Mouse (Mus musculus) regulatory T cell (primary cell): Measurements from ENCODE around the gene Col27a1.
"Not testable (repeated sequence)": the region's sequence is repeated elsewhere in the genome, so short reads cannot be mapped to it uniquely, and the experiment has no call there.

Source experiments
- in situ Hi-C: fragments of 300-600 bp; cut with MboI, MseI; formaldehyde crosslinking; loops from one replicate; pipeline ENCODE4 v1.15.1; 2025; ENCODE audit warnings: high pct_unique_total_duplicates

The Col27a1 gene

GRCm38 (mm10) chr4:63308316-63308715 lies 94.5 kb downstream of the Col27a1 start:
- in situ Hi-C loops = loop anchor here (5.0 kb wide), 1 partner anchor 91 kb away; no protein-coding TSS in a partner anchor

DNA sequence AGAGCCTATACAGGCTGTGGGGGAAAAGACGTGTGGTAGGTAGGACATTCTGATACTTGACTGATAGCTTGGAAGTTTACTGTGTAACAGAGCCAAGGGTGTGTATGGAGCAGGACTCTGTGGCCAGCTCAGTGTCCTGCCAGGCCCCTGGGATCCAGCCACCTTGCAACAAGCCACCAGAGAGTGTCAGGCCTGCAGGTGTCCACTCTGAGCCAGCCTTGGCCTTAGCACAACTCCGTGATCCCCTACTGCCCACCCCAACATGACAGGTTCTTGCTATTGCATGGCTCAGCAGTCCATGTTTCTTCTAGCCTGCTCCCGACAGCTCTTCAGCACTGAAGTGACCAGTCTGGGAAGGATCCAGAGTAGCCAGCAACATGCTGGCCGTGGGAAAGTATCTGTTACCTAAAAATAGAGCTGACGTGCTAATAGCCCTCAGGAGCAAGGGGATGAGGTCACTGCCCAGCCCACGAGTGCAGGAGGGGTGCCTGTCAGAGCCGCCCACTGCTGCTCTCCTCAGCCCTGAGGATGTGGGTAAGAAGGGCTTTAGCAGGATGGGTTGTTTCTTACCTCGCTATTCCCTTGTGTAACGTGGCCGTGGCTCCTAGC lies 96.5 kb downstream of the Col27a1 start:
- in situ Hi-C loops = no loop called here

DNA sequence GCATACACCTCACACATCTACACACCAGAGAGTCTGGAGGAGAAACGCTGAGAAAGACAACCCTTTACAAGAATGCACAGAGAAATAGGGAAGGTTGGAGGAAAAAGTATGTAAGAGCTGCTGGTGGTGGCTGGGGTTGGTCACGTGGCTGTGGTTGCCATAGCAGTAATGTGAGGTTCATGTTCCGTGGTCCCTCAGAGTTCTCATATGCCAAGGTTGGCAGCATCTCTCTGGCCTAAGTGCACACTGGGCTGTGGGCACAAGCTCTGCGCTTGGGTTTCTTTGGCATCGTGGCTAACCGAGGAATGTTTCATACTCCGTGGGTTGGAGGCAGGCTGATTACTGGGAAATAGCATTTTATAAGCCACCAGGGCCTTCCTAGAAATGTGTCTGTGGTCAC lies 97.6 kb downstream of the Col27a1 start:
- in situ Hi-C loops = no loop called here

GRCm38 (mm10) chr4:63314063-63314462 lies 100.3 kb downstream of the Col27a1 start:
- in situ Hi-C loops = no loop called here

DNA sequence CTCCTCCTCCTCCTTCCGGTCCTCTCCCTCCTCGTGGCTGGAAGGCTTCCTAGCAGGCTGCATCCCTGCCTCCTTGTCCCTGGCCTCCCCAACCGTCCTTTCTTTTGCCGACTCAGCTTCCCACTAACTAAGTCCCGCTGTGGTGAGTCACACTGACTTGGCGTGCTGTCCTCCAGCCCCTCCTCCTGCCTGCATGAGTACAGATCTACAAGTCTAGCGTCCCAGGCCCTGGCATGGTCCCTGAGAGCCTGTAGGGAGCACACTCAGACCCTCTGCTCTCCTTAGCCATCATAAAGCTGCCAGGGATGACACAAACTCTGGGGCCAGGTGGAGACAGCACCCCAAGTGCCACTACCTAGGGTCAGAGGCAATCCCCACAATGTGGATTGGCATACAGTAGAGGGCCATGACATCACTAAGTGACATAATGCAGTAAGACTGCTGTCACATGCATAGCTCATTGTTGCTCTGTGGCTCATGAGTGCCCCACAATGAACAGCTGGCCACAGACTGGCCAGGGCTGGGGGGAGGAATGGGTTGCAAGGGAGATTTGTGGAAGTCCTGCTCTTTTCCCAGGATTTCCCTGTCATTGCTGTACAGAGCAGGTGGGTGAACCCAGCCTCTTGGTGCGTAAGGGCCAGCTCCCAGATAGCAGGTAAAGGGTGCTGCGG lies 102.4 kb downstream of the Col27a1 start:
- in situ Hi-C loops = no loop called here

DNA sequence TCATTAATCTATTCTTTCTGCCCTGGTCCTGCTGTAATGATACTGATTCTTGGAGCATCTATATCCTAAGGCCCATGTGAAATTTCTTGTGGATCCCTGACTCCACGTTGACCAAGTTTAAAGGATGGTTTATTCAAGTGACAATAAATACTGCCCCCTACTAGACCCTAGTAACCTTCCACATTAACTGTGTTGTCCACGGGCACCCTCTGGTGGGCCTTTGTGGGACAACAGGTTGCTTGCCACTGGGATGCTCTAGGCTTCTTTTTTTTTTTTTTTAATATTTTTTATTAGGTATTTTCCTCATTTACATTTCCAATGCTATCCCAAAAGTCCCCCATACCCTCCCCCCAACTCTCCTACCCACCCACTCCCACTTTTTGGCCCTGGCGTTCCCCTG lies 105.8 kb downstream of the Col27a1 start:
- in situ Hi-C loops = not testable (repeated sequence)

DNA sequence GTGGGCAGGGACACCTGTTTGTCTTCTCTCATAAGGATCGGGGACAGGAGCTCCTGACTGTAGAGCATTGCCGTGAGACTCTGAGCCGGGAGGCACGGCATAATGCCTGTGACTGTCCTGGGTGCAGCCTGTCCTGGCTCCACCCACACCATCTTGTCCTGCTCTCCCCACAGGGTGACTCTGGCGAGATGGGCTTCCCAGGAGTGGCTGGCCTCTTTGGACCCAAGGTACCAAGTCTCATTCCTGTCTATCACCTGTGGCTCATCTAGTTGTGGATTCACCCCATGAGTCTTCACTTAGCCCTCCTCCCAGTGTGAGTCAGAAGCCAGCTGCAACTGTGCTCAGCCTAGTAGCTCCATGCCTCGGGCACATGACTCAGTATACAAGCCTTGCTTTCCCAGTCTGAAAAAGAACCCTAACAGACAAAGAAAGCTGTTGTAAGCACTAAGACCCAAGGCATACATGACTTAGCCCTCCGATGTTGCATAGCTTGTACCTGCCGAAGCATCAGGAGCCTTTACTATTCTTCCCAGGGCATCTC lies 109.5 kb downstream of the Col27a1 start:
- in situ Hi-C loops = no loop called here

DNA sequence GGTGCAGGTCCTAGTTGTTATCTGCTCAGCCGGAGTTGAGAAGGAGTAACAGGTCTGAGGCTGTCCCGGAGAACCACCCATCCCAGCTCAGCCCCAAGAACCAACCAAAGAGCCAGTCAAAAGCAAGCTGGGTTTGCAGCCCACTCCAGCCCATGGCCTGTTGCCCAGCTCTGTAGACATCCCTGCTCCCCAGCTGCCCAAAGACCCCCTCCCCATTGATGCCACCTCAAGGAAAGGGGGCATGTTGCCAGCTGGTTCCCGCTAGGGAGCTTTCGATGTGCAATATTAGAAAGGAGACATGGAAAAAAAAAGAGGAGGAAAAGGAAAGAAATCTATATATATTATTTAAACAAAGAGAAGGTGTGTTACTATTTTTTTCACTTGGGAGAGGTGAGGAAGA lies 119.6 kb downstream of the Col27a1 start:
- in situ Hi-C loops = no loop called here

- in situ Hi-C loops = no loop called here
These were observed 124.7 kb downstream of the Col27a1 start for GRCm38 (mm10) chr4:63338414-63339076.

GRCm38 (mm10) chr4:63342491-63342890 lies 128.7 kb downstream of the Col27a1 start:
- in situ Hi-C loops = no loop called here

DNA sequence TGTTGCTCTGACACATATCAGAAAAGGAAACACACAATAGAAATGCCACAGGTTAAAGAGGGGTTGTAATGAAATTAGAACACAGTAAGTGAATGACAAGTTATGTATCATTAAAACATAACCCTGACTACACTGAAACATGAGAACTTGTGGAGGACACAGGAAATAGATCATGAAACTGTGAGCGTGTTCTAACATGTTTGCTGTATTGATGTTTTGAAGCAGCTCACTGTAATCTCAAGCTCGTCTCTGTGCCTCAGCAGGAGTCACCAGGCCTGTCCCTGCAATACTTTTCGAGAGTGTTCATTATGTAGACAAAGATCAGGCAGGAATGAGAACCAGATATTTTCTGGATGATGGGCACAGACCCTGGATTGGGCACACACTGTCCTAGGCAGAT lies 129.8 kb downstream of the Col27a1 start:
- in situ Hi-C loops = no loop called here

DNA sequence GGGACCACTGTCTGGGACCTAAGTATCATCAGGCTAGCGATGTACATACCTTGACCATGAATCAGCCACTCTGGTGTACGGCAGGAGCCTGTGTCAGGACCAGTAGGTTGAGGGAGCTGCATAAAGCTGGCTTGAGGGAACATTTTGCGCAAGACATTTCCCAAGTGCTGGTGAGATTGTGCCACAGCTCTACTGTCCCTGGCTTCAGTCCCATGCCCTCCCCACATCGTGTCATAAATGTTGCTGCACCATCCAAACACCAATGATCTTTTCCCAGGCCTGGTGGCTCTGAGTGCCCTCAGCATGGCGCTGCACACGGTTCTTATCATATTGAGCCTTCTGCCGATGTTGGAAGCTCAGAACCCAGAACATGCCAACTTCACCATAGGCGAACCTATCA lies 130.5 kb downstream of the Col27a1 start, which contains the start of gene Orm1:
TSS of gene Orm1 (plus strand) at position 266 of the 400 bp plus-strand sequence.
- in situ Hi-C loops = no loop called here

- in situ Hi-C loops = no loop called here
These were observed 131.5 kb downstream of the Col27a1 start for GRCm38 (mm10) chr4:63345261-63345660.

DNA sequence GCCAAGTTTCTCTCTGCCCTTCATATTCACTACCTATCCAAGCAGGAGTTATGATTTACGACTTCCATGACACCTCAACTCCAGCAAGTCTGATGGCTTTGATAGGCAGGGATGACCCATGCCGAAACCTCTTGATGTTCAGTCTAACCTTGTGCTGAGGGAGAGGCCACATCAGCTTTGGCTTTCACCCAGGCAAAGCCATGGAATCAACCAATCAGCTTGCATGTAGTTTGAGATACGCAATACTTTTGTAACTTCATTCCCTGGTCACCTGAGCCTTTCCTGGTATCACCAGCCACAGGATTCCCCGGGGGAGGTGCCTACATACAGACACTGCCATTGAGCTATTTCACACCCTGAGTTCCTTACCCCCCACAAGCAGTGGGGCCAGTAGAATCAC lies 132.9 kb downstream of the Col27a1 start:
- in situ Hi-C loops = no loop called here

- in situ Hi-C loops = no loop called here
These were observed 134.7 kb downstream of the Col27a1 start for GRCm38 (mm10) chr4:63348524-63348923.

DNA sequence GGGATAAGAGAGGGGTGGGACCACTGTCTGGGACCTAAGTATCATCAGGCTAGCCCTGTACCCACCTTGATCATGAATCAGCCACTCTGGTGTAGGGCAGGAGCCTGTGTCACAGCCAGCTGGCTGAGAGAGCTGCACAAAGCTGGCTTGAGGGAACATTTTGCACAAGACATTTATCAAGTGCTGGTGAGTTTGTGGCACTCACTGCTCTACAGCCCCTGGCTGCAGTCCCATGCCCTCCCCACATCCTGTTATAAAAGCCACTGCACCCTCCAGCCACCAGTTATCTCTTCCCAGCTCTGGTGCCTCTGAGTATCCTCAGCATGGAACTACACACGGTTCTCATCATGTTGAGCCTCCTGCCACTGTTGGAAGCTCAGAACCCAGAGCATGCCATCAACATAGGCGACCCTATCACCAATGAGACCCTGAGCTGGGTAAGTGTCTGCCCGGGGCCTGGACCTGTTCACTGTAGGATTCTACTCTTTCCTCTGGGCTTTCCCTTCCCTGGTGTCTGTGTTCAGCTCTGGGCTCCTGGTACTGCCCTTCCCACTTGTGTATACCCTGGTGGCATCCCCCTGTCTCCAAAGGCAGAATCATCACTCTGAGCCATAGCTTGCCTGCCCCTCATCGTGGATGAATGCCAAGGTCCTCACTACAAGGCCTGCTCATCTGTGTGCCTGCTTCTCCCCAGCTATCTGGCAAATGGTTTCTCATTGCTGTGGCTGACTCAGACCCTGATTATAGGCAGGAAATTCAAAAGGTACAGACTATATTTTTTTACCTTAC lies 142.3 kb downstream of the Col27a1 start, which contains the start of gene Orm3:
TSS of gene Orm3 (plus strand) at position 286 of the 789 bp plus-strand sequence.
- in situ Hi-C loops = no loop called here

DNA sequence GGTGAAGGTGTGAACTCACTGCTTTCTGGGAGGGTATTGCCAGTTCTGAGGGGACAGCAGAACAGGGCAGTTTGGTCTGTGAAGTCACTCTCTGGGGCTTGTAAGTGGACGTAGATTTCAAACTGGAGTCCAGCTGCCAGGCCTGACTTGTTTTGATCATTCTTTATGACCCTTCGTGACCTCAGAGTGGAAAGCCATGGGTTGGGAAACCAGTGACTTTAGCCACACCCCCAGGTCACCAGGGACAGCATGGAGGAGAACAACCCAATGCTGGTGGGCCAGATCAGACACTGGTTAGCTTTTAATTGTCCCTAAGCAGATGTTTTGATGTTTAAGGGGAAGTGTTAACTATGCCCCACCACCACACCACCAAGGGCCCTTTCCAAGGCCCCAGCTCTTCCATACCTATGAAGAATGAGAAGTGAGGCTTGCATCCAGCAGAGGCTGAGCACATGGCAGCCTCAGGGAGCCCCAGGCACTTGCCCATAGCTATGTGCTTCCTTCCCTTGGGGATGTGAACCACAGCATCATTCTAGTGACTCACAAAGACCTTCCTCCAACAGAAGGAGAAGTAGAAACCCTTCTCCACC lies 143.3 kb downstream of the Col27a1 start:
- in situ Hi-C loops = no loop called here

GRCm38 (mm10) chr4:63359861-63360260 lies 146.1 kb downstream of the Col27a1 start:
- in situ Hi-C loops = no loop called here

DNA sequence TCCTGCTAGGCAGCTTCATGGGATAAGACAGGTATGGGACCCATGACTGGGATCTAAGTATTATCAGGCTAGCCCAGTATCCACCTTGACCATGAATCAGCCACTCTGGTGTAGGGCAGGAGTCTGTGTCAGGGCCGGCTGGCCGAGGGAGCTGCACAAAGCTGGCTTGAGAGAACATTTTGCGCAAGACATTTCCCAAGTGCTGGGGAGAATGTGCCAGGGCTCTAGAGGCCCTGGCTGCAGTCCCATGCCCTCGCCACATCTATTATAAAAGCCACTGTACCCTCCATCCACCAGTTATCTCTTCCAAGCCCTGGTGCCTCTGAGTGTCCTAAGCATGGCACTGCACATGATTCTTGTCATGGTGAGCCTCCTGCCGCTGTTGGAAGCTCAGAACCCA lies 148.3 kb downstream of the Col27a1 start, which contains the start of gene Orm2:
TSS of gene Orm2 (plus strand) at position 300 of the 400 bp plus-strand sequence.
- in situ Hi-C loops = no loop called here

GRCm38 (mm10) chr4:63368577-63368976 lies 154.8 kb downstream of the Col27a1 start:
- in situ Hi-C loops = no loop called here

DNA sequence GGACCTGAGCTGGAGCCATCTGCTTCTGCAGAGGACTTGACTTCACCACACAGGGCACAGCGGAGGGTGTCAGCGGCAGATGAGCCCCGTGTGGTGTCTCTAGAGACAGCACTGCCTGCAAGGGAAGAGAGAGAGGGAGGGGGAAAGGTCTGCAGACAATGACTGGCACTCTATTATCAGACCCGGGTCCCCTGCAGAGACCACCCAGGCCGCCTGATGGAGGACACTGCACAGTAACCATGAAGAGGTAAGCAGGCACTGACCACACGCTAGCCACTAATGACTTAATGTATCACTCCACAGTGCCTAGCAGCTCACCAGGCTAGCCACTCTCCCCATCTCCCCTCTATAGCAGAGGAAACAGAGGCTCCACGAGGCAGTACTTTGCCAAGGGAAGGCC lies 157.1 kb downstream of the Col27a1 start:
- in situ Hi-C loops = loop anchor here (5.0 kb wide), 1 partner anchor 36 kb away; no protein-coding TSS in a partner anchor
